Mouse (Mus musculus) lung, embryonic 15.5 days (tissue): ENCODE results near the gene Gm14214. TPM values are rescaled to one million over a fixed set of nuclear protein-coding genes. Genes with fewer than 3 reads are reported as not detected.

Experiments
- ATAC-seq: fragments of 200-750 bp; cut with Nextera tagmentation; 2 replicates; pipeline ENCODE4 v1.8.0; 2017; ENCODE audit warnings: moderate number of reproducible peaks, borderline replicate concordance; ENCODE audit not compliant: low FRiP score, low TSS enrichment; ENCODE audit errors: extremely low read depth
- H3K27ac ChIP-seq: fragments of 300-500 bp; sonication (generic); 2 replicates; pipeline ENCODE4 v1.5.1; 2015; ENCODE audit warnings: moderate library complexity, mild to moderate bottlenecking, inconsistent platforms
- H3K27me3 ChIP-seq: fragments of 300-500 bp; sonication (generic); 2 replicates; pipeline ENCODE4 v1.6.1; 2015; ENCODE audit warnings: inconsistent platforms
- H3K36me3 ChIP-seq: fragments of 300-500 bp; sonication (generic); 2 replicates; pipeline ENCODE4 v1.6.1; 2015; ENCODE audit warnings: inconsistent platforms
- H3K4me1 ChIP-seq: fragments of 300-500 bp; sonication (generic); 2 replicates; pipeline ENCODE4 v1.6.1; 2015; ENCODE audit warnings: inconsistent platforms
- H3K4me2 ChIP-seq: fragments of 300-500 bp; sonication (generic); 2 replicates; pipeline ENCODE4 v1.6.1; 2015; ENCODE audit warnings: inconsistent platforms, mild to moderate bottlenecking, moderate library complexity
- H3K4me3 ChIP-seq: fragments of 300-500 bp; sonication (generic); 2 replicates; pipeline ENCODE4 v1.5.1; 2015; ENCODE audit warnings: mild to moderate bottlenecking, inconsistent platforms
- H3K9ac ChIP-seq: fragments of 300-500 bp; sonication (generic); 2 replicates; pipeline ENCODE4 v1.6.1; 2015; ENCODE audit warnings: inconsistent platforms
- H3K9me3 ChIP-seq: fragments of 300-500 bp; sonication (generic); 2 replicates; pipeline ENCODE4 v1.6.1; 2016; ENCODE audit warnings: inconsistent platforms
- WGBS: fragments of 180-500 bp; shearing (Covaris S2); methylation state at CpG from one replicate; pipeline ENCODE4 v1.1.7; 2015; 5-methylcytosine and 5-hydroxymethylcytosine counted together
- polyA plus RNA-seq: library from polyadenylated mRNA; unstranded; fragments of >200 nt; fragmentation: Nextera tagmentation; extraction: Ambion mirVana; gene quantifications from 2 replicates; pipeline ENCODE4 v1.2.1, GENCODE M21; 2015

Gm14214 gene
- polyA plus RNA-seq, 1 experiment from 2014 or later, result not detected

DNA sequence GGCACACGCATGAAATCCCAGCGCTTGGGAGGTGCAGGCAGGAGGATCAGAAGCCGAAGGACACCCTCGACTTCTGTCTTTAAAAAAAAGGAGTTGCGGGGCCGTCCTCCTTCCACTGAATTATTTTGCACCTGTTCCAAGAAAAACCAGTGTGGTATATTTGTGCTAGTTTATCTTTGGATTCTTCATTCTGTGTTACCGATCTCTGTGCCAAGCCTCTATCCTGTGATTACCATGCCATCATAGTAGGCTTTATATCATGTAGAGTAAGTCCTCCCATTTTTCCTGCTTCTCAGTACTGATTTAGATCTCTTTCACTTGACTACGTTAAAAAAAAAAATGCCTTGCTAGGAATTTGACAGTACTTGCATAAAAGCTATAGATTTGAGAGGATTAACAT, 1.8 kb upstream of the Gm14214 start:
- Histone ChIP-seq H3K4me3 (no peak overlapping the region), H3K9me3 (no peaks in the 10 kb centered on the region), H3K4me2 (no peak overlapping the region), H3K27ac (no peak overlapping the region), H3K36me3 (no peaks in the 10 kb centered on the region), H3K9ac (no peak overlapping the region), H3K4me1 (no peaks in the 10 kb centered on the region), H3K27me3 (no peaks in the 10 kb centered on the region)
- ATAC-seq, result no peak
- WGBS, result 72% methylated on average over 8 of the region's 8 CpGs

DNA sequence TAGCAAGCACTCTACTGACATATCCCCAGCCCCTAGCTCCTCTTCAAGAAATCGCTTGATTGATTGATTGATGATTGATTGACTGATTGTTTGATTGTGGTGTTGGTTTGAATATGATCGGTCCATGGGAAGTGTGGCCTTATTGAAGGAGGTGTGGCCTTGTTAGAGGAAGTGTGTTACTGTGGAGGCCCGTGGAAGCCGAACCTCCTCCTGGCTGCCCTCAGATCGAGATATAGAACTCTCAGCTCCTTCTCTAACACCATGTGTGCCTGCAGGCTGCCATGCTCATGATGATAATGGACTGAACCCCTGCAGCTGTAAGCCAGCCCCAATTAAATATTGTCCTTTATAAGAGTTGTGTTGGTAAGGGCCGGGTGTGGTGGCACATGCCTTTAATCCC, 2.8 kb downstream of the Gm14214 start:
- no peak overlapping the region for H3K4me3 ChIP-seq
- H3K9me3 ChIP-seq, result no peaks in the 10 kb centered on the region
- WGBS, result 83% methylated on average over 6 of the region's 6 CpGs
- peaks cover 18% of the 10 kb centered on the region for H3K4me1 ChIP-seq
- no peak overlapping the region for H3K27ac ChIP-seq
- no peak overlapping the region for H3K4me2 ChIP-seq
- H3K9ac ChIP-seq, result no peak overlapping the region
- no peaks in the 10 kb centered on the region for H3K36me3 ChIP-seq
- no peaks in the 10 kb centered on the region for H3K27me3 ChIP-seq
- no peak for ATAC-seq

DNA sequence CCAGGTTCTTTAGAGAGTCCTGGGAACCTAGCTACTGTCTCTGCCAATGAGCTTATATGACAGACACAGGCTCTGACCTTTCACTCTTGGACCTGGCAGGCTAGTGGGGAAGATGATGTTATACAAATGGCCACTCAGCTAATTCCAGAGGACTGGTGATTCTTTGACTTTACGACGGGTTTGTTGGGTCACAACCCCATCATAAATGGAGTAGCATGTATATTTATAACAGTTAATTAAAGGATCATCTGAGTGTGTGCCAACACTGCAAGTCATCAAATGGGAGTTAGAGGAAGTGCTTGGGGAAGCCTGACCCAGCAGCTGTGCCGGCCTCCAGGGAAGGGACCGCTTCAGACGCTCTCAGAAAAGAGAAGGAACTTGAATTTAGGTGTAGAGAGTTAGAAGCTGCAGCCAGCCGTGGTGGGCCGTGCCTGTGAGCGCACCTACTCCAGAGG, 4.2 kb downstream of the Gm14214 start:
- Histone ChIP-seq H3K27me3 (no peaks in the 10 kb centered on the region), H3K9me3 (no peaks in the 10 kb centered on the region), H3K36me3 (no peaks in the 10 kb centered on the region), H3K9ac (no peak overlapping the region), H3K4me1 (peaks cover 18% of the 10 kb centered on the region), H3K27ac (peak overlapping the region; percentile 57; the same call in 1 of the 2 replicates), H3K4me2 (no peak overlapping the region), H3K4me3 (no peak overlapping the region)
- WGBS, result 37% methylated on average over 8 of the region's 8 CpGs
- peak; percentile 76 for ATAC-seq

DNA sequence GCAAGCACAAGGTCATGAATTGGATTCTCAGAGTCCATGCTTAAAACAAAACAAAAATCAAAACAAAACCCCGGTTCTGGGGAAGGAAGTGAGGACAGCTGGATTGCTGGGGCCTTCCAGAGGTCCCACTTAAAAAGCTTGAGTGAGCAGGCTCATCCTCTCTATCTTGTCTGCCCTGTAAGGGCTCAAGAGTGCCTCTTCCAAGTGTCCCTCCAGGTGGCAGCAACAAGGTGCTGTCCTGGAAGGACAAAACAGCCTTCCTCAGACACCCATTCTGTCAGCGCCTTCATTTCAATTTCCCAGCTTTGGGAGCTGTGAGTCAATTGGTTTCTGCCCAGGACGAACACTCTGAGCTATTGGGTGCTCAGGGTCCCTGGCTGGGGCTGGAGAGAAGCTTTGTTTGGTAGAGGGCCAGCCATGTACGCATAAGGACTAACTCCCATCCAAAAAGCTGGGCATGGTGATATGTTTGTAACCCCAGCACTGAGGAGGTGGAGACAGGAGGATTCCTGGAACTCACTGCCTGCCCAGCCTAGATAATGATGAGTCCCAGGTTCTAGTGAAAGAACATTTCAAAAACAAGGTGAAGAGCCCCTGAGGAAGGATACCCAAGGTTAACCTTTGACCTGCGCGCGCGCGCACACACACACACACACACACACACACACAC, 4.9 kb downstream of the Gm14214 start:
- H3K4me3 ChIP-seq, result no peak overlapping the region
- no peak overlapping the region for H3K9ac ChIP-seq
- peaks cover 18% of the 10 kb centered on the region for H3K4me1 ChIP-seq
- 0 out of 2 replicates have a peak overlapping the region, but pooled peaks have one; percentile 4 for H3K27ac ChIP-seq
- 59% methylated on average over 9 of the region's 9 CpGs for WGBS
- H3K36me3 ChIP-seq, result no peaks in the 10 kb centered on the region
- no peaks in the 10 kb centered on the region for H3K27me3 ChIP-seq
- no peaks in the 10 kb centered on the region for H3K9me3 ChIP-seq
- no peak overlapping the region for H3K4me2 ChIP-seq
- peak; percentile 54; the same call in 1 of the 2 replicates for ATAC-seq

DNA sequence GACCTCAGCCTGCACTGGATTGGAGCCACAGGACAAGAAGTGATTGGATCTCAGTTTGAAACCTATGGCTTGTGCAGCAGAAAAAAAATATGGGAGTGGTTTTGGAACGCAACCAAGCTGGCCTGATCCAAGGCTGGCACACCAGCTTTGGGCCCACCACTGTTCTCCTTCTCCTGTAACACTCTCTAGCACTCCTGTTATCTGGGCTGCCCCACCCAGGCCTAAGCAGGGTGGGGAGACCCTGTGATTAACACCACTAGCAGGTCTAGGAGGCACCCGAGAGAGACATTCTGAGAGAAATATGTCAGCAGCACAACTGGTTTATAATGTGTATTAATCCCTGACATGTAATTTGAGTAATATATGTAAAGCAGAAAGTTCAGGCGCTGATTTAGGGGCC, 6.6 kb downstream of the Gm14214 start:
- WGBS, result 71% methylated on average over 3 of the region's 3 CpGs
- H3K36me3 ChIP-seq, result no peaks in the 10 kb centered on the region
- H3K9ac ChIP-seq, result no peak overlapping the region
- H3K4me1 ChIP-seq, result peaks cover 18% of the 10 kb centered on the region
- H3K27ac ChIP-seq, result no peak overlapping the region
- ATAC-seq, result no peak
- no peak overlapping the region for H3K4me2 ChIP-seq
- H3K9me3 ChIP-seq, result no peaks in the 10 kb centered on the region
- H3K4me3 ChIP-seq, result no peak overlapping the region
- H3K27me3 ChIP-seq, result no peaks in the 10 kb centered on the region

DNA sequence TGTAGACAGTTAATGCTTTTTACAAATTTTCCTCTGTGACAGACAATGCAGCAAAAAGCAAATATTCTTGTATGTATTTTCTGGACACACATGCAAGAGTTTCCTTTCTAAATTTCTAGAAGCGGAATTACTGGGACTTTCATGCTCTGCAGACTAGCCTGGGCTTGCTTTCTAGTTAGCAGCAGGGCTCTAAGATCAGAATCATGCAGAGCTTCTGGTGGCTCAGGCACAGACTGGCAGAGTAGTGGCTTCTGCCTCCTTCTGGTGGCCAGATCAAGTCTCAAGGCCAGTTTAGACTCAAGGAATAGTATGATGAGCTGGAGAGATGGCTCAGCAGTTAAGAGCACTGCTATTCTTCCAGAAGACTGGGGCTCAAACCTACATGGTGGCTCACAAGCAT, 11.4 kb downstream of the Gm14214 start:
- Histone ChIP-seq H3K4me2 (no peak overlapping the region), H3K27ac (no peak overlapping the region), H3K36me3 (no peaks in the 10 kb centered on the region), H3K9me3 (no peaks in the 10 kb centered on the region), H3K9ac (no peak overlapping the region), H3K4me1 (peaks cover 4% of the 10 kb centered on the region; the same call in 1 of the 2 replicates), H3K27me3 (no peaks in the 10 kb centered on the region), H3K4me3 (no peak overlapping the region)
- WGBS, result 84% methylated on average over 1 of the region's 1 CpGs
- ATAC-seq, result no peak

DNA sequence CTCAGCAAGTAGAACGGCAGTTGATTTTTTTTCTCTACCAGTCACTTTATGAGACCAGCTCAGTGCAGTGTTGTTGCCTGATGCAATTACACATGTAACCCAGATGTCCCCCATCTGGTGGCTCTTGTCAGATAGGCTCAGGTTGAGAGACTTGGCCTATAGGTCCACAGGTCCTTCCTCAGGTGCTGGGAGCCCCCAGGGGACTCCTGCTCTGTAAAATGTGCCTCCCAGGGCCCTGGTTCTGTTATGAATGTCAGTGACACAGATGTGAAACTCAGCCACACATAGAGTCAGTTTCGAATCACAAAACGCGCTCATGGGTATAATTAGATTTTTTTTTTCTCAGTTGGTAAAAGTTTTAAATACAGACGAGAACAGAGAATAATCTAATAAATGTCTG, 12.1 kb downstream of the Gm14214 start:
- Histone ChIP-seq H3K4me3 (no peak overlapping the region), H3K9ac (no peak overlapping the region), H3K27ac (no peak overlapping the region), H3K27me3 (no peaks in the 10 kb centered on the region), H3K36me3 (no peaks in the 10 kb centered on the region), H3K4me2 (no peak overlapping the region), H3K9me3 (no peaks in the 10 kb centered on the region), H3K4me1 (no peaks in the 10 kb centered on the region)
- no peak for ATAC-seq
- WGBS, result 84% methylated on average over 5 of the region's 5 CpGs

DNA sequence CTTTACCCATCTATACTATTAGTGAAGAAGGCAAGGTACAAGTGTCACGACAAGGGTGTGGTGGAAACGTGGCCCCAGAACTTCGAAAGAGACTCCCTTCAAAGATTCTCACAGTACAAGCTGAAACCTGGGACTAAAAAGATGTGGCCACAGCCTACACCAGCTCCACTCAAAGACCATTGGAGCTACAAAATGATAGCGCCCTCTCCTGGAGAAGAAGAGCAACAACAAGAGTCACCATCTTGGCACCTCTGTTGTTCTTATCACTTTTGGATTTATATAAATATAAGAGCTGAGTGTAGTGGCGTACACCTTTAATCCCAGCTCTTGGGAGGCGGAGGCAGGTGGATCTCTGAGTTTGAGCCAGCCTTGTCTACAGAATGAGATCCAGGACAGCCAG, 14.0 kb downstream of the Gm14214 start:
- H3K9ac ChIP-seq, result no peak overlapping the region
- H3K36me3 ChIP-seq, result no peaks in the 10 kb centered on the region
- no peak overlapping the region for H3K4me2 ChIP-seq
- no peak for ATAC-seq
- no peaks in the 10 kb centered on the region for H3K9me3 ChIP-seq
- no peak overlapping the region for H3K4me3 ChIP-seq
- H3K4me1 ChIP-seq, result peaks cover 4% of the 10 kb centered on the region; the same call in 1 of the 2 replicates
- H3K27ac ChIP-seq, result no peak overlapping the region
- 60% methylated on average over 6 of the region's 6 CpGs for WGBS
- H3K27me3 ChIP-seq, result no peaks in the 10 kb centered on the region

DNA sequence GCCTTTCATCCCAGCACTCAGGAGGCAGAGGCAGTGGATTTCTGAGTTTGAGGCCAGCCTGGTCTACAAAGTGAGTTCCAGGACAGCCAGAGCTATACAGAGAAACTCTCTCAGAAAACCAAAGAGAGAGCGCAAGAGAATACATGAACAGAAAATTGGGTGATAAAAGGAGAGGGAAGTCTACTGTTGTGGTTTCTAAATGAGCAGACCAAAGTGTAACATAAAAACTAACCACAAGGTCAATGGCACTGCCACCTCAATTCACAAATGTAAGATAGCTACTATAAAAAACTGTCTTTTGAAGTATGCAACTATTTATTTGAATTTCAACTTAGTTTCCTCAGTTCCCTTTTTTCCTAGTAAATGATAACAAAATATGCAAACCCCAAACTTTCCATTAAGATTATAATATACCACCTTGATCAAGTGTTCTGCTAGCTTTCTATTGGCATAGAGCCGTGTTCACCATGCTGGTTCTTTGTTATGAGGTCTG, 15.7 kb downstream of the Gm14214 start:
- Histone ChIP-seq H3K36me3 (no peaks in the 10 kb centered on the region), H3K9me3 (no peaks in the 10 kb centered on the region), H3K4me3 (no peak overlapping the region), H3K27me3 (no peaks in the 10 kb centered on the region), H3K27ac (no peak overlapping the region), H3K9ac (no peak overlapping the region), H3K4me2 (no peak overlapping the region), H3K4me1 (peaks cover 14% of the 10 kb centered on the region)
- 83% methylated on average over 2 of the region's 2 CpGs for WGBS
- no peak for ATAC-seq

DNA sequence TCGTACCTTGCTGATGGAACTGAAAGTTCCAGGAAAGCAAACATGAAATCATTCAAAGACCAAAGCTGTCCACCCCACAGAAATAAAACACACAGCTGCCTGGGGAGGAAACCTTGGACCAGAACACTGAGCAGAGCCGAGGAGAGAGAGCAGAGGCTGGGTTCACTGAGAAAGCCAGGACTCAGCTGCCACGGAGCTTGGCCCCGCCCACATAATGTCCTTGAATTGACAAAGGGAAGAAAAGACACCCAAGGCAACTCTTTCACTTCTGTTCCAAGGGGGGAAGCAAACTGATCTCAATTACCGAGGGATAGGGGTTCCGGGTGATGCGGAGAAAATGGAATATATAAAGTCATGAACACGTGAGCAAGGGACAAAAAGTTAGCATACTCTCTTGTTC, 17.9 kb downstream of the Gm14214 start:
- no peak for ATAC-seq
- H3K9me3 ChIP-seq, result no peaks in the 10 kb centered on the region
- no peak overlapping the region for H3K27ac ChIP-seq
- H3K36me3 ChIP-seq, result no peaks in the 10 kb centered on the region
- H3K4me1 ChIP-seq, result peaks cover 17% of the 10 kb centered on the region
- no peak overlapping the region for H3K4me2 ChIP-seq
- H3K27me3 ChIP-seq, result no peaks in the 10 kb centered on the region
- 59% methylated on average over 8 of the region's 8 CpGs for whole genome bisulfite sequencing
- no peak overlapping the region for H3K4me3 ChIP-seq
- H3K9ac ChIP-seq, result no peak overlapping the region

DNA sequence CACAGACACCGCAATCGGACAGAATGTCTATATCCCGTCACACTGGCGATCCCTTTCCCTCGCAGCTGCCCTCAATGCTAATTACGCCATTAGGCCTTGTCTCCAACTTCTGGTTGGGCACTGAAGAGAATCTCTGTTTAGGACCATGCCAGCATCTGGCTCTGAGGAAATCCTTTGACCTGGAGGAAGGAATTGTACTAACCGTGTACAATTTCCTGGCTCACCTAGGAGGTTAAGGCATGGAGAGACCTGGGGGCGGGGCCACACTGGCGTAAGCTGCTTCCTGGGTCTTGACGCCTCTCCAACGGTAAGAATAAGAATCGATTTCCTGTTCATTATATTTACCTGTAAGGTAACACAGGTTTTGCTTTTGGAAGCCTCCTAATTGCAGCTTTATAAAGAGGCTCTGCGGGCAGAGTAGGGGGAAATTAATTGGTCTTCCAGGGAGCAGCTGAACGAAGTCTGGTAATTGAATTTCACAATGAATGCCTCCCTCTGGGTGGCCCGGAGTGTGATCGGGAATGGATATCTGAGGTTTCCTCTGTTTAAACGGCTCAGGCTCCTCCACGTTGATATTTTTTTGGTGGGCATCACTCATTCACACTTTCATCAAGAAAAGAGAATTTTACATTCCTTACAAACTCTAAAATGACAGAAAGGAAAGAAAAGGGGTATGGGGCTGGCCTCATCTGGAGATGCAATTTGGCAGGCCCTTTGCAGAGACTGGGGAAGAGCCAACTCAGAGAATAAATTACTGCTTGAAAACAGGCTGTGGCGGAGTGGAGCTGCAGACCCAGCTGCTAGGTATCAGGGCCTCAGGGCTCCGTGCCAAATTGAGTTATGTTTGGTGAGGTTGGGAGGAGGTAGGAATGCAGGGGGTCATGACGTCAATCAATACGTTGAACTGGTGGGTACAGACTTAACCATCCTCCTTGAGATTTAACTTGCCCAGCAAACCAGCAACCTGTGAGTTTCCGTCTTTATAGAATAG, 20.5 kb downstream of the Gm14214 start:
- WGBS, result 55% methylated on average over 23 of the region's 23 CpGs
- Histone ChIP-seq H3K27me3 (no peaks in the 10 kb centered on the region), H3K4me3 (no peak overlapping the region), H3K36me3 (no peaks in the 10 kb centered on the region), H3K4me1 (peaks cover 17% of the 10 kb centered on the region), H3K9me3 (no peaks in the 10 kb centered on the region), H3K4me2 (peak overlapping the region; percentile 5; the same call in 1 of the 2 replicates), H3K27ac (peak overlapping the region; percentile 17; the same call in 1 of the 2 replicates), H3K9ac (no peak overlapping the region)
- ATAC-seq, result peak; percentile 31; the same call in 1 of the 2 replicates

DNA sequence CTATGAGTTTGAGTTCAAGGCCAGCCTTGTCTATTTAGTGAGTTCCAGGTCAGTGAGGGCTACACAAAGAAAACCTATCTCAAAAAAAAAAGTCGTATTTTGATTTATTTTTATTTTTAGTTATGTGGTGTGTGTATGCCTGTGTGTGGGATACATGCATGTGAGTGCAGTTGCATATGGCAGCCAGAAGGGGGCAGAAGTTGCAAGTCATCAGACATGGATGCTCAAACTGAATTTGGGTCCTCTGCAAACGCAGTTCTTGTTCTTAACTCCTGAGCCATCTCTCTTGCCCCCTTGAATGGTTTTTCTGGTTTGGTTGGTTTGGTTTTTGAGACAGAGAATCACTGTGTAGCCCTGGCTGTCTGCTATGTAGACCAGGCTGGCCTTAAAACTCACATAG, 21.4 kb downstream of the Gm14214 start:
- H3K9me3 ChIP-seq, result no peaks in the 10 kb centered on the region
- no peaks in the 10 kb centered on the region for H3K27me3 ChIP-seq
- no peak for ATAC-seq
- no peak overlapping the region for H3K27ac ChIP-seq
- WGBS, result 90% methylated on average over 2 of the region's 2 CpGs
- no peak overlapping the region for H3K4me2 ChIP-seq
- no peak overlapping the region for H3K4me3 ChIP-seq
- peaks cover 17% of the 10 kb centered on the region for H3K4me1 ChIP-seq
- H3K36me3 ChIP-seq, result no peaks in the 10 kb centered on the region
- no peak overlapping the region for H3K9ac ChIP-seq
